Mouse (Mus musculus): ENCODE measurements at regions not wholly inside any gene's neighbourhood (a gene's known extent, or its start where the extent isn't known, plus 50 kb on each side); places are given as distances from the start of the nearest gene placed in this dataset.
A peak's percentile ranks its signal among the peaks of the same experiment; 100 is the strongest.

GRCm38 (mm10) chr7:113621316-113621715, 107.7 kb downstream of the Far1 start:
- DNase-seq: no peak

GRCm38 (mm10) chr7:113621898-113622510, 108.4 kb downstream of the Far1 start:
- DNase-seq: no peak

- DNase-seq: no peak
Measured at GRCm38 (mm10) chr7:113623296-113623695, 109.7 kb downstream of the Far1 start.

- no peak for DNase-seq
Measured at GRCm38 (mm10) chr7:113623962-113624361, 110.3 kb downstream of the Far1 start.

GRCm38 (mm10) chr7:113626734-113627133, 113.1 kb downstream of the Far1 start:
- DNase-seq: no peak

GRCm38 (mm10) chr7:113637011-113637600, 123.5 kb downstream of the Far1 start:
- no peak for DNase-seq

- DNase-seq: peak; percentile 58 to 61
Measured at GRCm38 (mm10) chr7:113638098-113638497, 124.5 kb downstream of the Far1 start.

- DNase-seq: no peak
Measured at GRCm38 (mm10) chr7:113642540-113642939, 123.3 kb upstream of the Spon1 start.

- no peak for DNase-seq
Measured at GRCm38 (mm10) chr7:113650631-113651030, 115.2 kb upstream of the Spon1 start.

- DNase-seq: no peak
Measured at GRCm38 (mm10) chr7:113651696-113652095, 114.1 kb upstream of the Spon1 start.

GRCm38 (mm10) chr7:113653130-113653529, 112.7 kb upstream of the Spon1 start:
- peak; percentile 24 to 28 for DNase-seq

GRCm38 (mm10) chr7:113655336-113655735, 110.5 kb upstream of the Spon1 start:
- DNase-seq: no peak

- DNase-seq: no peak
Measured at GRCm38 (mm10) chr7:113672779-113673595, 92.8 kb upstream of the Spon1 start.

GRCm38 (mm10) chr7:113673596-113673956, 92.2 kb upstream of the Spon1 start:
- no peak for DNase-seq

- peak; percentile 51 to 54 for DNase-seq
Measured at GRCm38 (mm10) chr7:113682271-113682670, 83.5 kb upstream of the Spon1 start.

GRCm38 (mm10) chr7:113685349-113685748, 80.4 kb upstream of the Spon1 start:
- DNase-seq: no peak

GRCm38 (mm10) chr7:113686527-113686926, 79.3 kb upstream of the Spon1 start:
- DNase-seq: no peak

GRCm38 (mm10) chr7:113687566-113687965, 78.2 kb upstream of the Spon1 start:
- no peak for DNase-seq

- no peak for DNase-seq
Measured at GRCm38 (mm10) chr7:113688231-113688669, 77.5 kb upstream of the Spon1 start.

- no peak for DNase-seq
Measured at GRCm38 (mm10) chr7:113688717-113689116, 77.1 kb upstream of the Spon1 start.

- no peak for DNase-seq
Measured at GRCm38 (mm10) chr7:113689131-113689530, 76.7 kb upstream of the Spon1 start.

- no peak for DNase-seq
Measured at GRCm38 (mm10) chr7:113691756-113692155, 74.0 kb upstream of the Spon1 start.

GRCm38 (mm10) chr7:113693526-113693925, 72.3 kb upstream of the Spon1 start:
- DNase-seq: no peak

- DNase-seq: no peak
Measured at GRCm38 (mm10) chr7:113694466-113694865, 71.3 kb upstream of the Spon1 start.
